Mouse (Mus musculus): Measurements from ENCODE around the gene Hspb7.

The Hspb7 gene

GRCm38 (mm10) chr4:141419398-141420191 lies 984 bp upstream of the Hspb7 start:
- DNase-seq (ENCODE audit: low spot score in 2 of 2), result no peak

GRCm38 (mm10) chr4:141420886-141421285 lies 307 bp downstream of the Hspb7 start:
- DNase-seq (ENCODE audit: low spot score in 2 of 2), result no peak

DNA sequence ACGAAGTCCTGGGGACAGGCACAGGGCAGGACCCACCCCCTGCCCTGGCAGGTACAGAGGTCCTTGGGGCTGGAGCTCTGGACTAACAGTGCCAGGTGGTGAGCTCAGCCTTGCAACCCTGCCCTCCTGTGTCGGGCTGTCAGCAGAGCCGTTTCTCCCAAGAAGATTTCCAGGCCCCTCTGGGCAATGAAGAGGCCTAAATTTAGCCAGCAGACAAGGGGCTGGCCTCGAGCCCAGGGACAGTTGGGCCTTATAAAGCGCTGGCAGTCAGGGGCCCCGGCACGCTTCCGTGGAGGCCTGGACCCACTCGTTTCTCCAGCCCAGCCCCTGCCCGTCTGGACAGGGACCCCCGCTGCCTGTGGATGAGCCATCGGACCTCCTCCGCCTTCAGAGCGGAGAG lies 844 bp downstream of the Hspb7 start:
- DNase-seq (ENCODE audit: low spot score in 2 of 2), result no peak

DNA sequence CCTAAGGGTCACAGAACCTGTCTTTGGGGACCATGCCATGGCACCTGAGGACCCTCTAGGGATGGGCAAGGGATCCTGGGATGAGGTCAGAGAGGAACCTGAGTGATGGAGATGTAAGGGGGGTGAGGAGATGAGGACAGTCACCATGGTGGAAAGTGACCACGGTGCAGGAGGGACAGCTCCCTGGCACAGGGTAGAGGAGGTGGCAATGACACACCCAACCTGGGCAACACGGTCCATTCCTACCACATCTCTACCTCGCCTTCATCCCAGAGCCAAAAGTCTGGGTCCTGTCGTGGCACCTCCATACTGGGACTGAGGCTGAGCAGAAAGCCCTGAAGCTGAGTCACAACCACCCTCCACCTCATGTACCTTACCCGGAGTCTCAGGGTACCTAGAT lies 2.3 kb downstream of the Hspb7 start:
- no peak for DNase-seq (ENCODE audit: low spot score in 2 of 2)

DNA sequence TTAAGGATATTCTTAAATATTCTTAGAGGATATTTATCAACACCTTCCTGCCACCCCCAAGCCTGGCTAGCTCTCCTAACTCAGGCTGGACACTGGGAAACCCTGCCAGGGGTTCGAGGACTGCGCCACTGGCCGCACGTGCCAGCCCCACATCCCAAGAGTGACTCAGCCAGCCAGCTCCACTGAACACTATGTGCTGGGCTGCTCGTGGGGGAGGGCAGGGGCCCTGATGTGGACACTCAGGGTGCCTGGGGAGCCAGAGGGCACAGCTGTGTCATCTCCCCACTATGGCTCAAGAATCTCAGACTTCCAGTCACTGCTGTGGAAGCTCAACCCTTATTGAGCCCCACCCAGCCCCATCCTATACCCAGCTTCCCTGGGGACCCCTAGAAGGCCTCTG lies 2.7 kb downstream of the Hspb7 start:
- DNase-seq (ENCODE audit: low spot score in 2 of 2), result no peak

- no peak for DNase-seq (ENCODE audit: low spot score in 2 of 2)
These were observed 3.3 kb downstream of the Hspb7 start for GRCm38 (mm10) chr4:141423691-141424431.

DNA sequence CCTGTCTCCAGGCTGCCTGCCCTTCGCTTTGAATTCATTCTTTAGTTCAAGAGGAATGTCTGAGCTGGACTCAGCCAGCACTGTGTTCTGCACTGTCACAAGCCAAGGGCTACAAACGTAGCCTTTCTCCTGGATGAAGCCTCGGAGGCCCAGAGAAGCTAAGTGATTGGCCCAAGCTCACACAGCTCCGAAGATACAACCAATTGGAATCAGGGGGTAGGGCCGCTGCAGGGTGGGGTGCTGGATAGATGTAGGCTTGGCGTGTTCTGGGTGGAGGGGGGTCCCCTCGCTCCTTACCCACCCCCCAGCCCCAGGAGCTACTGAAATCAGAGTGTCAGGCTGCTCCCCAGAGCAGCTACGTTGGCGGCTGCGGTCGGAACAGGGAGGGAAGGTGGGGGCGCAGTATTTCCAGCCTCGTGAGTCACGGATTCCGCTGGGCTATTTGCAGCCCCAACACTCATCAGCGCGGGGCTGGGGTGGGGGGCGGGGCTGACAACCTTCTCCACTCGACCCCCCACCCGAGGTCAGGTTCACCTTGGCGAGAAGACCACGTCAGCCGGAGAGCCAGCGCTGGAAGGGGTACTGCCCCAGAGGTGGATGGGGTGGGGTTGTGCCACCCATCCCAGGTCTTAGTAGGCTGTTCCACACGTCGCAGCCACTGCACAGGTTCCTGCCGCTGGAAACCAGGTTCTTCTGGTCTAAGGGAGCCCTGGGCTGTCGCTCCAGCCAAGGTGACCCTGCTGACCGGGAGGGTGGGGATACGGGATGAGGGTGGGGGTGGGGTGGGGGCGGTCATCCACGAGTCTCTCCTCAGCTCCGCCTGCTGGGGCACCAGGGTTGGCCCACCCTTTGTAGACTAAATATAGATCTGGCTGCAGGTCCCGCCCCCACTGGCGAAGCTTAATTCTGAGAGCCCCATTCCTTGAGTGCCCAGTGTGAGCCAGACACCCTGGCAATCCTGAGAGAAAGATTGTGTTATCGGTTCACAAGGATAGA lies 5.2 kb downstream of the Hspb7 start:
- DNase-seq (ENCODE audit: low spot score in 2 of 2), result peak; percentile 64 to 76

DNA sequence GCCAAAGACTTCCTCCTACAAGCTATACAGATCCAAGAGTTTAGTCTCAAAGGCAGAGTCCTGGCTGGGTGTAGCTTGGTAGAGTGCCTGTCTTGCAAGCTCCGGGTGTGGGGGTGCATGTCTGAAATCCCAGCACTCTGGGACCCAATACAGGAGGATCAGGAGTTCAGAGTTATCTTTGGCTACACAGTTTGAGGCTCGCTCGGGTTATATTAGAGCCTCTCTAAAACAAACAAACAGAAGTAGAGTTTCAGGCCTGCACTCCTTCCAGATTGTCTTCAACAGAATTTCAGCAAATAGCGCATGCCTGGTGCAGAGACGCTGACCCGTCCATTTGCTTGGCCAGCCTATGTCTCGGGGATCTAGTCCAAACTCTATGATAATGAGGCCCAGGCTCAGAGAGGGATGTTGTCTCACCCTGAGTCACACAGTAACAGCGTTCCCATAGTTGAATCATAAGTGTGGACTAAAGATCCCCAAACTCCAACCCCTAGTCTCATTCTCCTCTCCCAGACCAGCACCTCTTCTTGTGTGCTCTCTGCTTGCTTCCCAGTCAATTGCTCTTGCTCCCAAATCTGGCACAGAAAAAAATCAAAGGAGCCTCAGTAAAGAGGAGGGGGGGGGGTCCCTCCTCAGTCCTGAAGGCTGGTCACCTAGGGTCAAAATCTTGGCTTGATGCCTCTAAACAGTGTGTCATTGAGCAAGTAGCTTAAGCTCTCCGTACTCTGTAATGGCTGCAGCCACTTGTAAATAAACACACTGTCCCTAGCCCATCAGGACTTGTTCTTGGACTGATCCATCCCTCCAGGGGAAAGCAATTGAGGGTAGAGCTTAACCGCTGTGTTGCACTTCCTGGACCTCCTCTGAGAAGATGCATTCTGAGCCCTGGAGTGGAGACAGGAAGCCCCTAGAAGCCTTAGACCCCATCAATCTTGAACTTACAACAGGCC lies 6.5 kb downstream of the Hspb7 start:
- no peak for DNase-seq (ENCODE audit: low spot score in 2 of 2)

- no peak for DNase-seq (ENCODE audit: low spot score in 2 of 2)
These were observed 7.3 kb downstream of the Hspb7 start for GRCm38 (mm10) chr4:141427921-141428320.

GRCm38 (mm10) chr4:141429381-141429780 lies 8.8 kb downstream of the Hspb7 start:
- no peak for DNase-seq (ENCODE audit: low spot score in 2 of 2)

GRCm38 (mm10) chr4:141429847-141430246 lies 9.3 kb downstream of the Hspb7 start:
- no peak for DNase-seq (ENCODE audit: low spot score in 2 of 2)

- DNase-seq (ENCODE audit: low spot score in 2 of 2), result peak in 1 of 2 experiments; percentile 73
These were observed 10.4 kb downstream of the Hspb7 start for GRCm38 (mm10) chr4:141430997-141431396.

- no peak for DNase-seq (ENCODE audit: low spot score in 2 of 2)
These were observed 12.1 kb downstream of the Hspb7 start for GRCm38 (mm10) chr4:141432666-141433065.

DNA sequence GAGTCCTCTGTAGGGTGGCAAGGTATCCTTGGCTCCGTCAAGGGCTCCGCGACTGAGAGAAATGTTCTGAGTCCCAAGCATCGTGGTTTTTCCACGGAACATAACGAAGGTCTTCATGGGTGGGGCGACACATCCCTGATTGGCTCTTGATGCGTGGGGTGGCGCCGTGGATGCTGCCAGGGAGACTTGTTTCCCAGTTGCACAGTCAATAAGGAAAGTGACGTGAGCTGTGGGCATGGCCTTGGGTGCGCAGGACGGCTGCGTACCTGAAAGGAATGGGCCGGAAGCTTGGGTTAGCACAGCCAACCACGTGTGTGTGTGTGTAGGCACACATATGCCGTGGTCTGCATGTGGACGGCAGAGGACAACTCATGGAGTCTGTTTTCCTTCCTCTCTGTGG lies 12.6 kb downstream of the Hspb7 start:
- DNase-seq (ENCODE audit: low spot score in 2 of 2), result no peak

- no peak for DNase-seq (ENCODE audit: low spot score in 2 of 2)
These were observed 15.4 kb downstream of the Hspb7 start, which contains the start of gene Srarp for GRCm38 (mm10) chr4:141435974-141436373. Gene Srarp (minus strand): TSS chr4:141436105.

GRCm38 (mm10) chr4:141439083-141439803 lies 18.7 kb downstream of the Hspb7 start:
- no peak for DNase-seq (ENCODE audit: low spot score in 2 of 2)

DNA sequence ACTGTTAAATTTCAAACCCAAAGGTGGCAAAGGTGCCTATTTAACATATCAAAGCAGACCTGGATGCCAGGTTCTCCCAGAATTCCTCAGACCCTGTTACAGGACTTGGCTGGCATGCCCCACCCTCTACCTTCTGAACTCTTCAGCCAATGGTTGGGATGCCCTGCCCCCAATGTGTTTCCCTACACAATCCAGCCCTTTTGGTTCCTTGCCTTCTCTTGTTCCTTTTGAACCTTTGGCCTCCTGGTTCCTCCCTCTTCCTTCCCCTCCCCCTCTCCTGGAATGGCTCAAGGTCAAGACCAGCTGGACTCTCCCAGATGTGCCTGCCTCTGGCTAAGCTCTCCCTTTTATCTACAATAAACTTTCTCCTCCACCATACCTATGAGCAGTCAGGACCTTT lies 20.3 kb downstream of the Hspb7 start:
- DNase-seq (ENCODE audit: low spot score in 2 of 2), result no peak

DNA sequence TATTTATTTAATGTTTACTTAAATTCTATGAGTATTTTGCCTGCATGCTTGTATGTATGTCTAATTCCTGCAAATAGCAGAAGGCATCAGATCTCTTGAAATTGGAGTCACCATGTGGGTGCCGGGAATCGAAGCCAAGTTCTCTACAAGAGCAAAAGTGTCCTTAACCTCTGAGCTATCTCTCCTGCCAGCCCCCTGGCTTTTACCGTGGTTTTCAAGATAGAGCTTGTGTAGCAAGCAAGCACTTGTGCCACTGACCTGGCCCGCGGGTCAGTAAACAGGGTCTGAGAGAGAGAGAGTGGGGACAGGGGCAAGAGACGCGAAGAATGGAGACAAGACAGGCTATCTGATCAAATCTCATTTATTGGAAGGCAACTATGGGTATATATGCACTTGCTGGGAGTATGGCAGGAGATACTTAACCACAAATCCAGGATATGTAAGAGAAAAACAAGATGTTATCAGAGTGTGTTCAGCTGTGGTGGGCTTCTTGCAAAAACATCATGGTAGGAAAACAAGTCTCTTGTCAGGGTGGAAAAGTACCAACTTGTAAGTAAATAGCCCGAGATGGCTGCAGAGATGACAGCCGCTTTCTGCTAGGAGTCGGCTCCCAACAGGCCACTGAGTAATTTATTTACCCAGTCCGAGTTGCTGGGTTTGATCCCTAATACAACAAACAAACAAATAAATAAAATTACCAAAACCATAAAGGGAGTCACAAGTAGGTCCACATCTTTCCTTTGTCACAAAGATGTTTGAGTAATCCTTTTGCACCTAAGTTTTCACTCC lies 23.3 kb downstream of the Hspb7 start:
- no peak for DNase-seq (ENCODE audit: low spot score in 2 of 2)

All from left cerebral cortex, adult 9 months (tissue).